Mouse (Mus musculus): ENCODE results near the gene Plxnc1.

GRCm38 (mm10) chr10:94794666-94795244, 149.9 kb downstream of the Plxnc1 start:
- TF ChIP-seq EP300 (IDR thresholded peaks at IDR 0.05; ENCODE audit: low read depth) (no peak), CTCF (IDR thresholded peaks at IDR 0.05; ENCODE audit: low read depth) (no peak)

All from heart, postnatal 0 days (tissue).